In the genomic region with DNA sequence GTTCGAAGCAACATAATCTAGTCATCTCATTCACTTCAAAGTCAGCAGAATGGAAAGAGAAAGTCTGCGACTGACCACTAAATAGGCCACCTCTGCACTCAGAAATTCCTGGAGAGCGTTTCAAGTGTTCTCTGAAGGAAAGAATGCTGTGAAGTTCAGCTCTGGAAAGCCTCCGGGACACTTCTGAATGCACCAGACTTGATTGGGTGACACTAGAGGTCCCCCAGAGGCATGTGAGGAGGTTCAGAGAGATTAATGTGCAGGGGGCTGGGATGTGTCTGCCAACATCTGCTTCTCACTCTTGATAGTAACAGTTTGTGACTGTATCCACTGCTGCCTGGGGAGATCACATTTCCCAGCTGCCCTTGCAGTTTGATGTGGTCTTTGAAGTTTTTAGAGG, we compare ENCODE assay signal across 11 mouse cellular contexts. TPM values are rescaled to one million over a fixed set of nuclear protein-coding genes. Genes with fewer than 3 reads are reported as not detected.
A peak's percentile ranks its signal among the peaks of the same experiment; 100 is the strongest.
DNase-seq lines count a peak whose midpoint lies in the region; ATAC-seq and TF ChIP-seq lines count a peak whose summit lies in the region.
"Had no signal": no experiment of that assay in that cellular context is flagged by ENCODE, and none has a peak within 500 bp of the region (broad histone marks: within the 10 kb centered on the region; RNA-seq: fewer than 3 reads in every experiment).

No protein-coding gene starts in this region.

- peaks cover 10% of the 10 kb centered on the region; the same call in 1 of the 2 replicates for H3K4me1 ChIP-seq in hindbrain, embryonic 10.5 days (replicated peaks)
- H3K4me1 ChIP-seq in hindbrain, postnatal 0 days (ENCODE audit: insufficient read depth, low read length): 0 out of 2 replicates have a peak, but pooled peaks cover 3% of the 10 kb centered on the region
- no peaks in the 10 kb centered on the region for H3K4me1 ChIP-seq in embryonic facial prominence, embryonic 11.5 days (ENCODE audit: control insufficient read depth, insufficient read depth, low read length)
- peaks cover 7% of the 10 kb centered on the region for H3K4me1 ChIP-seq in midbrain, embryonic 15.5 days

- no peak overlapping the region for H3K9ac ChIP-seq in hindbrain, postnatal 0 days (replicated peaks; ENCODE audit: low read length)
- no peak overlapping the region for H3K9ac ChIP-seq in embryonic facial prominence, embryonic 11.5 days (replicated peaks; ENCODE audit: low read length)
- no peak overlapping the region for H3K9ac ChIP-seq in midbrain, embryonic 15.5 days
- H3K9ac ChIP-seq: stomach, embryonic 15.5 days had no signal

- H3K4me2 ChIP-seq in hindbrain, postnatal 0 days (ENCODE audit: low read depth, low read length): no peak overlapping the region
- H3K4me2 ChIP-seq in embryonic facial prominence, embryonic 11.5 days (ENCODE audit: low read depth, low read length): no peak overlapping the region
- H3K4me2 ChIP-seq in midbrain, embryonic 15.5 days: no peak overlapping the region
- H3K4me2 ChIP-seq: stomach, embryonic 15.5 days had no signal

- no peak overlapping the region for H3K27ac ChIP-seq in hindbrain, embryonic 10.5 days
- H3K27ac ChIP-seq in hindbrain, postnatal 0 days: no peak overlapping the region
- H3K27ac ChIP-seq in embryonic facial prominence, embryonic 11.5 days (replicated peaks; ENCODE audit: low read depth, low read length): no peak overlapping the region
- no peak overlapping the region for H3K27ac ChIP-seq in midbrain, embryonic 15.5 days
- H3K27ac ChIP-seq: stomach, embryonic 15.5 days had no signal

- DNase-seq in hindbrain, embryonic 10.5 days (ENCODE audit: low spot score): peak; percentile 14
- DNase-seq in hindbrain, postnatal 0 days (ENCODE audit: low spot score): no peak
- DNase-seq in embryonic facial prominence, embryonic 11.5 days (ENCODE audit: low spot score): peak; percentile 59
- peak; percentile 68 for DNase-seq in hindlimb bud, embryonic 11.5 days (ENCODE audit: extremely low spot score, low read depth, low spot score)
- DNase-seq in spleen, adult 12 weeks (ENCODE audit: low spot score): no peak
- no peak for DNase-seq in spleen, adult 18-20 months
- DNase-seq: B cell, adult 2 months had no signal

- no peaks in the 10 kb centered on the region for H3K9me3 ChIP-seq in hindbrain, embryonic 10.5 days
- H3K9me3 ChIP-seq in hindbrain, postnatal 0 days (ENCODE audit: low read length): no peaks in the 10 kb centered on the region
- no peaks in the 10 kb centered on the region for H3K9me3 ChIP-seq in embryonic facial prominence, embryonic 11.5 days (replicated peaks; ENCODE audit: control insufficient read depth, low read length)
- H3K9me3 ChIP-seq in midbrain, embryonic 15.5 days: no peaks in the 10 kb centered on the region
- H3K9me3 ChIP-seq: stomach, embryonic 15.5 days had no signal

- no peak overlapping the region for H3K4me3 ChIP-seq in hindbrain, embryonic 10.5 days
- no peak overlapping the region for H3K4me3 ChIP-seq in hindbrain, postnatal 0 days (ENCODE audit: low read length)
- no peak overlapping the region for H3K4me3 ChIP-seq in embryonic facial prominence, embryonic 11.5 days (ENCODE audit: low read depth, low read length)
- no peak overlapping the region for H3K4me3 ChIP-seq in midbrain, embryonic 15.5 days
- H3K4me3 ChIP-seq: stomach, embryonic 15.5 days had no signal

- H3K27me3 ChIP-seq in hindbrain, embryonic 10.5 days (ENCODE audit: insufficient read depth, poor library complexity, severe bottlenecking): no peaks in the 10 kb centered on the region
- no peaks in the 10 kb centered on the region for H3K27me3 ChIP-seq in hindbrain, postnatal 0 days (ENCODE audit: insufficient read depth, low read length)
- H3K27me3 ChIP-seq in embryonic facial prominence, embryonic 11.5 days (ENCODE audit: control insufficient read depth, insufficient read depth, low read length): no peaks in the 10 kb centered on the region
- no peaks in the 10 kb centered on the region for H3K27me3 ChIP-seq in midbrain, embryonic 15.5 days (replicated peaks)
- H3K27me3 ChIP-seq: stomach, embryonic 15.5 days had no signal

- 48% methylated on average over 4 of the region's 4 CpGs for WGBS in hindbrain, embryonic 10.5 days
- 37% methylated on average over 4 of the region's 4 CpGs for WGBS in hindbrain, postnatal 0 days
- 24% methylated on average over 4 of the region's 4 CpGs for WGBS in embryonic facial prominence, embryonic 11.5 days
- WGBS in midbrain, embryonic 15.5 days: 23% methylated on average over 4 of the region's 4 CpGs

- no peaks in the 10 kb centered on the region for H3K36me3 ChIP-seq in hindbrain, embryonic 10.5 days
- no peaks in the 10 kb centered on the region for H3K36me3 ChIP-seq in hindbrain, postnatal 0 days (ENCODE audit: insufficient read depth, low read length)
- H3K36me3 ChIP-seq in embryonic facial prominence, embryonic 11.5 days (replicated peaks; ENCODE audit: control insufficient read depth, insufficient read depth, low read depth, low read length): no peaks in the 10 kb centered on the region
- H3K36me3 ChIP-seq in midbrain, embryonic 15.5 days (replicated peaks): no peaks in the 10 kb centered on the region
- H3K36me3 ChIP-seq: stomach, embryonic 15.5 days had no signal

- ATAC-seq in hindbrain, postnatal 0 days: no peak
- no peak for ATAC-seq in embryonic facial prominence, embryonic 11.5 days (replicated peaks; ENCODE audit: insufficient number of reproducible peaks, low FRiP score, low TSS enrichment, low read depth)
- ATAC-seq in midbrain, embryonic 15.5 days (replicated peaks): peak; percentile 86
- no peak for ATAC-seq in erythroblast, adult 5-6 weeks (replicated peaks; ENCODE audit: low FRiP score, poor library complexity, severe bottlenecking)

- TF ChIP-seq CTCF in hindbrain, postnatal 0 days (IDR thresholded peaks at IDR 0.05; ENCODE audit: low read depth): no peak

RNA-seq across cellular contexts. Expression of a gene that starts 52.1 kb away (rescaled TPM):
- polyA plus RNA-seq in hindbrain, embryonic 10.5 days (2016; fragmentation: Nextera tagmentation; extraction: Ambion mirVana): 0.11 and 0.18 TPM in 2 replicates
- 1.2 and 2.0 TPM in 2 replicates for total RNA-seq in hindbrain, postnatal 0 days (2014; rRNA removed)
- polyA plus RNA-seq in hindbrain, postnatal 0 days (2015; fragmentation: Nextera tagmentation; extraction: Ambion mirVana): 2.7 and 2.9 TPM in 2 replicates
- polyA plus RNA-seq in embryonic facial prominence, embryonic 11.5 days (2014; fragmentation: Nextera tagmentation; extraction: Ambion mirVana): 0.36 and 0.62 TPM in 2 replicates
- polyA plus RNA-seq in midbrain, embryonic 15.5 days (2015; fragmentation: Nextera tagmentation; extraction: Ambion mirVana): 0.96 and 1.2 TPM in 2 replicates
- total RNA-seq in erythroblast, adult 5-6 weeks (2015; ENCODE audit: low replicate concordance): not detected in 2 replicates
- not detected in 2 replicates for total RNA-seq in erythroblast, adult 5-6 weeks (2017; ENCODE audit: low replicate concordance)
- total RNA-seq: hematopoietic stem cell, adult 5-6 weeks had no signal

Comparison
In these comparisons a context has a peak if more than half of its experiments do, and no peak if none do; other contexts are left out.
1. DNase-seq: peak in hindbrain, embryonic 10.5 days (single experiment), embryonic facial prominence, embryonic 11.5 days (single experiment) and hindlimb bud, embryonic 11.5 days (single experiment); none in hindbrain, postnatal 0 days (single experiment), spleen, adult 12 weeks (single experiment) and spleen, adult 18-20 months (0 of 2).